Mouse (Mus musculus) heart, embryonic 14.5 days (tissue): Measurements from ENCODE around the gene Map2. TPM values are rescaled to one million over a fixed set of nuclear protein-coding genes. Genes with fewer than 3 reads are reported as not detected.

Experiments used
- ATAC-seq: fragments of 200-750 bp; cut with Nextera tagmentation; 2 replicates; pipeline ENCODE4 v1.8.0; 2017; ENCODE audit warnings: low read depth, moderate TSS enrichment; ENCODE audit not compliant: insufficient number of reproducible peaks, insufficient read depth, low FRiP score
- H3K27ac ChIP-seq, 2 experiments: fragments of 200-500 bp in 1 of 2; fragments of 300-500 bp in 1 of 2; sonication (generic) in 1 of 2; replicated peaks in 1 of 2; 2 replicates each; pipeline ENCODE4 v1.5.1; 2012 to 2014; ENCODE audit warnings: low read depth in 2 of 2, low read length in 2 of 2, control low read depth in 1 of 2, mild to moderate bottlenecking in 1 of 2, mixed read lengths in 1 of 2; ENCODE audit not compliant: control insufficient read depth in 1 of 2, insufficient read depth in 1 of 2
- H3K27me3 ChIP-seq: fragments of 300-500 bp; sonication (generic); 2 replicates; pipeline ENCODE4 v1.6.1; 2014; ENCODE audit warnings: mild to moderate bottlenecking, low read length, control low read depth; ENCODE audit not compliant: control insufficient read depth, insufficient read depth
- H3K36me3 ChIP-seq: fragments of 300-500 bp; sonication (generic); 2 replicates; pipeline ENCODE4 v1.6.1; 2014; ENCODE audit warnings: mild to moderate bottlenecking, control low read depth, low read length, mixed read lengths; ENCODE audit not compliant: control insufficient read depth, insufficient read depth
- H3K4me1 ChIP-seq, 2 experiments: fragments of 200-500 bp in 1 of 2; fragments of 300-500 bp in 1 of 2; sonication (generic) in 1 of 2; 2 replicates each; pipeline ENCODE4 v1.6.1; 2012 to 2014; ENCODE audit warnings: low read length in 2 of 2, control low read depth in 1 of 2, mixed read lengths in 1 of 2; ENCODE audit not compliant: control insufficient read depth in 2 of 2, insufficient read depth in 2 of 2
- H3K4me2 ChIP-seq: fragments of 300-500 bp; sonication (generic); 2 replicates; pipeline ENCODE4 v1.6.1; 2014; ENCODE audit warnings: mild to moderate bottlenecking, low read length
- H3K4me3 ChIP-seq, 2 experiments: fragments of 200-500 bp in 1 of 2; fragments of 300-500 bp in 1 of 2; sonication (generic) in 1 of 2; 2 replicates each; pipeline ENCODE4 v1.5.1; 2012 to 2014; ENCODE audit warnings: low read length in 2 of 2, mild to moderate bottlenecking in 2 of 2, control low read depth in 1 of 2, low read depth in 1 of 2, moderate library complexity in 1 of 2; ENCODE audit not compliant: control insufficient read depth in 1 of 2, insufficient read depth in 1 of 2
- H3K9ac ChIP-seq: fragments of 300-500 bp; sonication (generic); 2 replicates; pipeline ENCODE4 v1.6.1; 2014; ENCODE audit warnings: mild to moderate bottlenecking, low read length
- H3K9me3 ChIP-seq: fragments of 300-500 bp; sonication (generic); 2 replicates; pipeline ENCODE4 v1.6.1; 2016; ENCODE audit warnings: low read length, control low read depth; ENCODE audit not compliant: control insufficient read depth
- WGBS: fragments of 180-500 bp; shearing (Covaris S2); extraction: QIAGEN DNeasy Blood & Tissue Kit; methylation state at CpG from one replicate; pipeline ENCODE4 v1.1.7; 2014; 5-methylcytosine and 5-hydroxymethylcytosine counted together
- polyA plus RNA-seq: library from polyadenylated mRNA; unstranded; fragments of >200 nt; fragmentation: Nextera tagmentation; extraction: Ambion mirVana; gene quantifications from 2 replicates; pipeline ENCODE4 v1.2.1, GENCODE M21; 2014

The Map2 gene
- polyA plus RNA-seq, 1 experiment from 2014 or later = 2.7 TPM

DNA sequence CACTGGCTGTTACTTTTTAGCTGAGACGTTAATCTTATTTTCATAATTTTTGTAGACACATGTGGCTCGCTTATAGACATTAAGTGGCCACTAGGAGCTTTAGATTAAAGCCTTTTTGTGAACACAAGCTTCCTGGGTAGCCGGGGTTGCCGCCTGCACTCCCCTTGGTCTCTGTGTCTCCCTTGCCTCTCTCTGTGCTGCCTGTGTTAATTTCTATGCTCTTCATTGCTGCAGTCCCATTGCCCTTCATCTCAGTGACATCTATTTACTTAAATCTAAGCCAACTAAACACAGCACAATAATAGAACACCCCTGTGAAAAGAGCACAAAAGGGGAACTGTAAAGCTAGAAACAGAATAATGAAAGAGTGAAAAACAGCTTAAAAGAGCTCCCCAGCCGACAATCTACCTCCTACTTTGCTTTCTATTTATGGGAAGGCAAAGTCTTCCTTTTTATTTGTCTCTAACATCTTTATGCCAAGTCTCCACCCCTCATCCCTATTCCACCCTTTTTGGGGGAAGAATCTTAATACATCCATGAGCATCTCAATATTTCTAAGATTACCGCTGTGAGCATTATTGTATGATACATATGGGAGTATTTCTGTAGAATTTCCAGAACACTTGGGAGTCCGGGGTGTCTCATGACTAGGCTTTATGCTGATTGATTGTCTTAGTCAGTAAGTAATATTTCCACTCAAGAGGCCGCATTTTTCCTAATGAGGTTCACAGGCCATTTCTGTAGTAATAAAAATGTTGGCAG is 173.5 kb downstream of the Map2 start:
- WGBS = 61% methylated on average over 8 of the region's 8 CpGs
- Histone ChIP-seq H3K4me3 (no peak overlapping the region), H3K4me2 (no peak overlapping the region), H3K9ac (no peak overlapping the region), H3K27me3 (no peaks in the 10 kb centered on the region), H3K4me1 (no peaks in the 10 kb centered on the region), H3K27ac (no peak overlapping the region), H3K9me3 (no peaks in the 10 kb centered on the region), H3K36me3 (no peaks in the 10 kb centered on the region)
- ATAC-seq = no peak

DNA sequence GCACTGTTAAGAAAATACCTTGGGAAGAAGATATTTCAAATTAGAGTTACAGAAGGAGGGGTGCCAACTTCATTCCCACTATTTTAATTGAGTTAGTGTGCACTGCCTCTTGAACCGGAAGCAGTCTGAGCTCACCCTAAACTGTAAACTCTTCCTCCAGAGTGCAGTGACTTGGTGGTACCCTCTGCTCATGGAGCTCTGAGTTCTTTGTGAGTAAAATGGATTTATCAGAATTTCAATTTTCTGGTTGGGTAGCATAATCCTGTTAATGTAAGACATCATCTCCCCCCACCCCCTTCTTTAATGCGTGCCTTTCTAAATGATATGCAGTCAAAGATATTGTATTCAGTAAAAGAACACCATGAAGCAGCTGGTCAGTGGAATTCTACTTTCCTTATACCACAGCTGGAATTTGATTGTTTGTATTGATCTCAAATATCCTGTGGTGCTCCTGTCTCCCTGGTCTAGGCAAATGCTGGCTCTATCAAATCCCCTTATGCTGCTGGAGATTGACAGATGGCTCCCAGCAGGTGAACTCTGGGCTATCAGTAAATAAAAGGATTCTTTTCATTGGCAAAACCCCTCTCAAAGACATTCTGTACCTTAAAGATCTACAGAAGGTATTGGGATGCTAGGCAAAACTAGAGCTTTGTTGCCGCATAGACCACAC is 174.2 kb downstream of the Map2 start:
- no peaks in the 10 kb centered on the region for H3K9me3 ChIP-seq
- H3K4me2 ChIP-seq = no peak overlapping the region
- no peak overlapping the region for H3K27ac ChIP-seq
- H3K36me3 ChIP-seq = no peaks in the 10 kb centered on the region
- no peaks in the 10 kb centered on the region for H3K4me1 ChIP-seq
- no peak overlapping the region for H3K4me3 ChIP-seq
- 68% methylated on average over 3 of the region's 3 CpGs for WGBS
- no peak for ATAC-seq
- no peak overlapping the region for H3K9ac ChIP-seq
- no peaks in the 10 kb centered on the region for H3K27me3 ChIP-seq

DNA sequence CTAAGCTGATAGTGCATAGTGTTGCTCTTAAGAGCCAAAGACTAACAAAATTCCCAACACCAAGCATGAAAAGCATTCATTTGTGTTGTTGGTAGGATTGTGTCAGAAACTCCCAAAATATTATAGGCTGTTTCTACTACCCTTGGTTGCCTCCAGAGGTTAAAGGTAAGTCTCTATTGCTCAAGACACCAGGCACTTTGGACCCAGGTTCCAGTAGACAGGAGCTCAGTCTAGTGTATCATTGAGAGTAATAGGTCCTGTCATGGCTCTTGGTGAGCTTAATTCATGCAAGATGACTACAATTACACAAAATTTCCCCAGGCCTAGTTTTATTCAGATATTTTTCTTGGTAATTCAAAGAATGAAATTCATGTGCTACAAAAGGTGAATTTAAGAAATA is 176.3 kb downstream of the Map2 start:
- no peaks in the 10 kb centered on the region for H3K4me1 ChIP-seq
- H3K9me3 ChIP-seq = no peaks in the 10 kb centered on the region
- H3K4me2 ChIP-seq = no peak overlapping the region
- H3K27me3 ChIP-seq = no peaks in the 10 kb centered on the region
- H3K27ac ChIP-seq = no peak overlapping the region
- ATAC-seq = no peak
- H3K9ac ChIP-seq = no peak overlapping the region
- H3K36me3 ChIP-seq = no peaks in the 10 kb centered on the region
- H3K4me3 ChIP-seq = no peak overlapping the region

DNA sequence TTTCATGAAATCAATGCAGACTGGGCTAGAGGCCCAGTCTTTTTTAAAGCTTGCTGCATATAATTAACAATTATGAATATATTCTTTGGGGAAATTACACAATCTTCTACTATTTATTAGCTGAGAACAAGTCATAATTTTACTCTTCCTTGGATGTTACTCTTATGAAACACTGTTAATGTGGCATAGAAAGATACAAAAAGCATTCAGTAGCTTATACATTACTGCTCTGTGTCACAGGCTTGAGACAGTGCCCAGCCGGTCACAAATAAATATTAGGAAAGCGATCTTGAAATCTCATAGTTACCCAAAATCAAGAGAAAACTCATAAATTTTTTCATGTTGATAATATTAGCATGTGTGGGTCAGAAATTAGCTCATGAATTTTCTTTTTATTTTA is 186.7 kb downstream of the Map2 start:
- H3K9ac ChIP-seq = no peak overlapping the region
- WGBS = 88% methylated on average over 2 of the region's 2 CpGs
- ATAC-seq = no peak

DNA sequence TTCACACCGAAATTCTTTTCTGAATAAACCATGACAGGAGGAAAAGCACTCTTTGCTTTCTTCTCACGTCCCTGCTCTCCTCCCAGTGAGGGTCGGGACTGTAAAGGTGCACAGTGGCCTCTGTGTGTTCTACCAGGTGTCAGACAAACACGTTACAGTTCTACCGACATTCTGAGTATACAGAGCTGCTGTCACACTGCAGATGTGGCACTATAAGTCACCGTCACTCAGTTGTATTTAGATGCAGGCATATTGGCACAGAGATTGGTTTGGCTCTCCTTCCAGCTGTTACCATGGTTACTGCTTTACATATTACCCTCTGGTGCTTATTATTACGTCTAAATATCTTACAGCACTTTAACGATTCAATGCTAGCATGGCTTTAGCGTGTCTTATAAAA is 188.2 kb downstream of the Map2 start:
- H3K27ac ChIP-seq = no peak overlapping the region
- WGBS = 81% methylated on average over 9 of the region's 9 CpGs
- no peak overlapping the region for H3K4me2 ChIP-seq
- H3K4me3 ChIP-seq = no peak overlapping the region
- H3K9ac ChIP-seq = no peak overlapping the region
- no peaks in the 10 kb centered on the region for H3K36me3 ChIP-seq
- ATAC-seq = no peak
- H3K27me3 ChIP-seq = no peaks in the 10 kb centered on the region
- no peaks in the 10 kb centered on the region for H3K4me1 ChIP-seq
- H3K9me3 ChIP-seq = no peaks in the 10 kb centered on the region

More for the DNA sequence above, 186.7 kb downstream of the Map2 start:
- Histone ChIP-seq H3K27me3 (no peaks in the 10 kb centered on the region), H3K36me3 (no peaks in the 10 kb centered on the region), H3K27ac (no peak overlapping the region), H3K4me2 (no peak overlapping the region), H3K4me1 (no peaks in the 10 kb centered on the region), H3K9me3 (no peaks in the 10 kb centered on the region), H3K4me3 (no peak overlapping the region)

DNA sequence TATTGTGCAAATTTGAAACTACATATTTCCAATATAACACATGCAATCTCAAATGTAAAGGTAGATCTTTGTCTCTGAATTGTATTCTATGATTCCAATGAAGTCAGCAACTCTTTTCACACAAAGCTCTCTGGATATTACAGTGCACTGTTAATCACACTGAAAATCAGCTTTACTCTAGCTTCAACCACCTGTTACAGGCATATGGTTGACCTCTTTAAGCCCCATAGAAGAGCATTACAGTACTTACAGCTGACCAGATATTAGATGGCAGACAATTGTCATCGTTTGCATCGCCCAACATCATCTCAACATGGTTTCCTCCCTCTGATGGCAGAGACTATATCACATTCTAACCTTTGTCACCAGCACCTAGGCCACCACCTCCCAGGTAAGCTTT is 189.3 kb downstream of the Map2 start:
- Histone ChIP-seq H3K27ac (no peak overlapping the region), H3K27me3 (no peaks in the 10 kb centered on the region), H3K4me2 (no peak overlapping the region), H3K4me3 (no peak overlapping the region), H3K36me3 (no peaks in the 10 kb centered on the region), H3K4me1 (no peaks in the 10 kb centered on the region), H3K9me3 (no peaks in the 10 kb centered on the region), H3K9ac (no peak overlapping the region)
- 68% methylated on average over 2 of the region's 2 CpGs for WGBS
- ATAC-seq = no peak

DNA sequence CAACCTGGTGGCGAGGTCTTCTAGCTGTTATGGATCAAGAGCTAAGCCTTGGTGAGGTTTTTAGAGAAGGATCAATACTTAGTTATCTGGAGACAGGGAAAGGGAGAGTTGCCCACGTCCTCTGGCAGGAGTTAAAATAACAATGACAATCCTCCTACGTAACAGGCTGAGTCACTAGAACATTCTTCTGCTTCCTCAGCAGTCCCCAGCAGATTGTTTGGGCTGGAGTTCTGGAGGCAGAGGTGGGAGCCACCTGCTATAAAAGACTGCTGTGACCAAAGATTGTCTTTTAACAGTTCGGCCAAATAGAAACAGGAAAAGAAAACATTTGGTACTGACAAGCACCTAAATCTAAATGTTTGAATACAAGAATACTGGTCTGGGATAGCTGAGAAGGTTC is 190.5 kb downstream of the Map2 start:
- H3K4me3 ChIP-seq = no peak overlapping the region
- 51% methylated on average over 4 of the region's 4 CpGs for WGBS
- H3K4me2 ChIP-seq = no peak overlapping the region
- ATAC-seq = no peak
- no peaks in the 10 kb centered on the region for H3K4me1 ChIP-seq
- H3K36me3 ChIP-seq = no peaks in the 10 kb centered on the region
- no peaks in the 10 kb centered on the region for H3K27me3 ChIP-seq
- H3K9ac ChIP-seq = no peak overlapping the region
- H3K27ac ChIP-seq = no peak overlapping the region
- no peaks in the 10 kb centered on the region for H3K9me3 ChIP-seq

DNA sequence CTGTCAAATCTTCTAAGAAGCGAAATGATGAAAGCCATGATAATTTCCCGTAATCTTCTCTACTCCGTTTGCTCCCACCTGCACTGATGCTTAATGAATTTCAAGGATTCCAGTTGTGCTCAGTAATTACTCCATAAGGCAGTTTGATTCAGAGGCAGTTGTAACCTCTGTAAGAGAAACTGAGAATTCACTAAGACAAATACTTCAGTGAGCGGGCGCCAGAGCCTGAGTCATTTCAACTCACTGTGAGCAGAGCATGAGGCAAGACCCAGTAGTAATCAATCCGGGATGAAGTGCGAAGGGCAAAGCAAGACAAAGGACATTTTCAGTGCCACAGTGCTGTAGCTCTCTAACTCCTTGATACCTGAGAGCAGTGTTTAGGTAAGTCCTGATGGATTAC is 194.4 kb downstream of the Map2 start:
- no peaks in the 10 kb centered on the region for H3K9me3 ChIP-seq
- H3K4me2 ChIP-seq = no peak overlapping the region
- WGBS = 66% methylated on average over 7 of the region's 7 CpGs
- H3K36me3 ChIP-seq = no peaks in the 10 kb centered on the region
- H3K4me3 ChIP-seq = no peak overlapping the region
- H3K4me1 ChIP-seq = no peaks in the 10 kb centered on the region
- no peak overlapping the region for H3K27ac ChIP-seq
- ATAC-seq = no peak
- H3K9ac ChIP-seq = no peak overlapping the region
- no peaks in the 10 kb centered on the region for H3K27me3 ChIP-seq
